ENCODE assay signal across 30 mouse cellular contexts in genomic region chr7:44537496-44537895, GRCm38 (mm10). TPM values are rescaled to one million over a fixed set of nuclear protein-coding genes. Genes with fewer than 3 reads are reported as not detected.
A peak's percentile ranks its signal among the peaks of the same experiment; 100 is the strongest.
DNase-seq lines count a peak whose midpoint lies in the region; ATAC-seq and TF ChIP-seq lines count a peak whose summit lies in the region.
"Had no signal": no experiment of that assay in that cellular context is flagged by ENCODE, and none has a peak within 500 bp of the region (broad histone marks: within the 10 kb centered on the region; RNA-seq: fewer than 3 reads in every experiment).

No protein-coding gene starts in this region.

- no peak overlapping the region for H3K27ac ChIP-seq in kidney, embryonic 15.5 days
- no peak overlapping the region for H3K27ac ChIP-seq in left cerebral cortex, adult 2 months
- H3K27ac ChIP-seq: embryonic facial prominence, embryonic 10.5 days; embryonic facial prominence, embryonic 15.5 days; forebrain, embryonic 12.5 days; liver, embryonic 15.5 days; midbrain, embryonic 12.5 days; neural tube, embryonic 12.5 days had no signal

- intact Hi-C loops in left cerebral cortex, adult 2 months (cut with DNase I) = no loop called here

- TF ChIP-seq CTCF in left cerebral cortex, adult 2 months (IDR thresholded peaks at IDR 0.05) = no peak

- H3K9ac ChIP-seq in kidney, embryonic 15.5 days = no peak overlapping the region
- H3K9ac ChIP-seq: embryonic facial prominence, embryonic 15.5 days; forebrain, embryonic 12.5 days; forebrain, postnatal 0 days; liver, embryonic 15.5 days; lung, embryonic 14.5 days; midbrain, embryonic 12.5 days; neural tube, embryonic 12.5 days had no signal

- H3K36me3 ChIP-seq in kidney, embryonic 15.5 days = peaks cover 99% of the 10 kb centered on the region

- no peaks in the 10 kb centered on the region for H3K4me1 ChIP-seq in kidney, embryonic 15.5 days
- H3K4me1 ChIP-seq: embryonic facial prominence, embryonic 10.5 days; forebrain, embryonic 12.5 days; midbrain, embryonic 12.5 days; neural tube, embryonic 12.5 days had no signal

- H3K9me3 ChIP-seq in kidney, embryonic 15.5 days (replicated peaks) = no peaks in the 10 kb centered on the region
- H3K9me3 ChIP-seq: embryonic facial prominence, embryonic 10.5 days; embryonic facial prominence, embryonic 15.5 days; forebrain, embryonic 12.5 days; heart, embryonic 15.5 days; liver, embryonic 15.5 days; megakaryocyte, embryonic 14.5 days; midbrain, embryonic 12.5 days; neural tube, embryonic 12.5 days had no signal

- no peak overlapping the region for H3K4me2 ChIP-seq in kidney, embryonic 15.5 days
- H3K4me2 ChIP-seq: embryonic facial prominence, embryonic 15.5 days; forebrain, embryonic 12.5 days; heart, embryonic 15.5 days; liver, embryonic 15.5 days; lung, embryonic 14.5 days; midbrain, embryonic 12.5 days; neural tube, embryonic 12.5 days had no signal

- H3K27me3 ChIP-seq in kidney, embryonic 15.5 days = no peaks in the 10 kb centered on the region
- H3K27me3 ChIP-seq: embryonic facial prominence, embryonic 15.5 days; forebrain, embryonic 12.5 days; heart, embryonic 15.5 days; liver, embryonic 15.5 days; megakaryocyte, embryonic 14.5 days; midbrain, embryonic 12.5 days; neural tube, embryonic 12.5 days; Patski had no signal

- peak; percentile 81 for DNase-seq in cerebellum, adult 11-12 months
- peak; percentile 45 for DNase-seq in testis, postnatal 10 days (ENCODE audit: low spot score)
- no peak for DNase-seq in testis, postnatal 14 days (ENCODE audit: low spot score)
- DNase-seq in cerebellum, adult 9-11 months = peak; percentile 81
- DNase-seq in thymus, postnatal 36 days = no peak
- no peak for DNase-seq in left cerebral cortex, adult 2 months (ENCODE audit: extremely low spot score in 1 of 2, low spot score in 2 of 2)
- DNase-seq: adrenal gland, postnatal 10 days; forebrain, postnatal 0 days; gastrocnemius, postnatal 10 days; kidney, adult 11 months; kidney, postnatal 36 days; liver; lung, embryonic 14.5 days; lung, postnatal 36 days had no signal

- ATAC-seq in cerebellum, adult (ENCODE audit: insufficient number of reproducible peaks, low FRiP score, low TSS enrichment) = no peak
- ATAC-seq in kidney, embryonic 15.5 days (replicated peaks; ENCODE audit: low FRiP score) = no peak
- ATAC-seq: forebrain, postnatal 0 days had no signal

- WGBS in kidney, embryonic 15.5 days = 91% methylated on average over 13 of the region's 13 CpGs

- no peak overlapping the region for H3K4me3 ChIP-seq in kidney, embryonic 15.5 days (replicated peaks)
- H3K4me3 ChIP-seq in left cerebral cortex, adult 2 months = no peak overlapping the region
- H3K4me3 ChIP-seq: embryonic facial prominence, embryonic 10.5 days; embryonic facial prominence, embryonic 15.5 days; forebrain, embryonic 12.5 days; heart, embryonic 15.5 days; liver, embryonic 15.5 days; megakaryocyte, embryonic 14.5 days; midbrain, embryonic 12.5 days; myocyte; neural tube, embryonic 12.5 days had no signal

RNA-seq across cellular contexts. Expression of gene Spib, which starts 5.6 kb away (rescaled TPM):
- polyA plus RNA-seq in kidney, embryonic 15.5 days (2015; fragmentation: Nextera tagmentation; extraction: Ambion mirVana) = 0.16 TPM in 1 of 2 replicates, not detected in the other
- under 1 TPM in 1 of 2 experiments, not detected in 1; 0.20 TPM for total RNA-seq in left cerebral cortex, adult 2 months (2021)
- total RNA-seq: midbrain, postnatal 0 days had no signal
- polyA plus RNA-seq: embryonic facial prominence, embryonic 10.5 days; forebrain, embryonic 12.5 days; forebrain, postnatal 0 days; hindbrain, embryonic 11.5 days; midbrain, embryonic 12.5 days; neural tube, embryonic 12.5 days had no signal

RNA-seq across cellular contexts. Expression of gene Pold1, which starts 11.2 kb away (rescaled TPM):
- 95.4 and 101 TPM in 2 replicates for polyA plus RNA-seq in kidney, embryonic 15.5 days (2015; fragmentation: Nextera tagmentation; extraction: Ambion mirVana)
- 1 to 10 TPM; 8.8 to 9.4 TPM for total RNA-seq in left cerebral cortex, adult 2 months (2021)

RNA-seq across cellular contexts. Expression of gene Mybpc2, which starts 13.0 kb away (rescaled TPM):
- 0.16 and 0.27 TPM in 2 replicates for polyA plus RNA-seq in kidney, embryonic 15.5 days (2015; fragmentation: Nextera tagmentation; extraction: Ambion mirVana)
- under 1 TPM in 1 of 2 experiments, not detected in 1; 0.29 TPM for total RNA-seq in left cerebral cortex, adult 2 months (2021)
- total RNA-seq: layer of hippocampus, postnatal 25 days; MEL had no signal

RNA-seq across cellular contexts. Expression of gene Nr1h2, which starts 16.3 kb away (rescaled TPM):
- polyA plus RNA-seq in kidney, embryonic 15.5 days (2015; fragmentation: Nextera tagmentation; extraction: Ambion mirVana) = 74.6 and 76.8 TPM in 2 replicates
- 10 to 100 TPM; 78.4 to 82.5 TPM for total RNA-seq in left cerebral cortex, adult 2 months (2021)

RNA-seq across cellular contexts. Expression of gene Napsa, which starts 34.7 kb away (rescaled TPM):
- 30.3 and 33.2 TPM in 2 replicates for polyA plus RNA-seq in kidney, embryonic 15.5 days (2015; fragmentation: Nextera tagmentation; extraction: Ambion mirVana)
- total RNA-seq in left cerebral cortex, adult 2 months (2021) = under 1 TPM in 1 of 2 experiments, not detected in 1; 0.29 TPM
- total RNA-seq: layer of hippocampus, postnatal 25 days; MEL; midbrain, postnatal 0 days had no signal
- polyA plus RNA-seq: myocyte had no signal

Comparison
In these comparisons a context has a peak if more than half of its experiments do, and no peak if none do; other contexts are left out.
1. DNase-seq: peak in cerebellum, adult 11-12 months (single experiment), testis, postnatal 10 days (single experiment) and cerebellum, adult 9-11 months (single experiment); none in testis, postnatal 14 days (single experiment), thymus, postnatal 36 days (0 of 2) and left cerebral cortex, adult 2 months (0 of 2).